Mouse (Mus musculus) myocyte (in vitro differentiated cells): ENCODE results near the gene Tmem108. TPM values are rescaled to one million over a fixed set of nuclear protein-coding genes. Genes with fewer than 3 reads are reported as not detected.

Experiments used
- H3K27me3 ChIP-seq: one replicate; pipeline ENCODE4 v1.6.1; 2011; ENCODE audit not compliant: control insufficient read depth, insufficient read depth, insufficient read length
- H3K36me3 ChIP-seq: one replicate; pipeline ENCODE4 v1.6.1; 2011; ENCODE audit not compliant: control insufficient read depth, insufficient read depth
- H3K4me2 ChIP-seq: one replicate; pipeline ENCODE4 v1.6.1; 2011; ENCODE audit warnings: low read depth, control low read depth
- H3K4me3 ChIP-seq: one replicate; pipeline ENCODE4 v1.5.1; 2011; ENCODE audit warnings: mild to moderate bottlenecking, control low read depth, moderate library complexity
- H3K79me2 ChIP-seq: one replicate; pipeline ENCODE4 v1.6.1; 2011; ENCODE audit not compliant: control insufficient read depth, insufficient read depth
- H3ac ChIP-seq: one replicate; pipeline ENCODE4 v1.6.1; 2011; ENCODE audit not compliant: control insufficient read depth, insufficient read length
- CEBPB ChIP-seq: IDR thresholded peaks from 2 replicates; pipeline ENCODE4 v1.6.1; 2011; ENCODE audit warnings: mild to moderate bottlenecking, moderate library complexity; ENCODE audit not compliant: poor library complexity, insufficient read depth, severe bottlenecking
- E2F4 ChIP-seq: IDR thresholded peaks from one replicate; pipeline ENCODE4 v1.6.1; 2011; ENCODE audit warnings: mild to moderate bottlenecking, control low read depth, moderate library complexity; ENCODE audit not compliant: insufficient read depth
- MAX ChIP-seq: IDR thresholded peaks from one replicate; pipeline ENCODE4 v1.6.1; 2011; ENCODE audit warnings: low read depth, mild to moderate bottlenecking, control low read depth
- MYOD1 ChIP-seq, 3 experiments: IDR thresholded peaks; one replicate each; pipeline ENCODE4 v1.6.1; 2011; ENCODE audit warnings: control low read depth in 2 of 3, low read depth in 2 of 3, mild to moderate bottlenecking in 2 of 3, moderate library complexity in 1 of 3; ENCODE audit not compliant: insufficient read length in 2 of 3, control insufficient read depth in 1 of 3
- MYOG ChIP-seq, 3 experiments: IDR thresholded peaks; one replicate each; pipeline ENCODE4 v1.6.1; 2011; ENCODE audit warnings: control low read depth in 2 of 3, low read depth in 2 of 3, mild to moderate bottlenecking in 2 of 3; ENCODE audit not compliant: insufficient read length in 2 of 3, control insufficient read depth in 1 of 3, insufficient read depth in 1 of 3
- POLR2A ChIP-seq: IDR thresholded peaks from one replicate; pipeline ENCODE4 v1.6.1; 2011; ENCODE audit warnings: low read depth, mild to moderate bottlenecking, control low read depth, moderate library complexity; ENCODE audit not compliant: insufficient read length
- POLR2AphosphoS2 ChIP-seq: IDR thresholded peaks from one replicate; pipeline ENCODE4 v1.6.1; 2011; ENCODE audit warnings: low read depth, control low read depth; ENCODE audit not compliant: insufficient read length
- REST ChIP-seq: IDR thresholded peaks from one replicate; pipeline ENCODE4 v1.6.1; 2011; ENCODE audit warnings: mild to moderate bottlenecking, control low read depth, moderate library complexity; ENCODE audit not compliant: insufficient read depth, insufficient read length
- SRF ChIP-seq: IDR thresholded peaks from one replicate; pipeline ENCODE4 v1.6.1; 2011; ENCODE audit warnings: low read depth; ENCODE audit not compliant: control insufficient read depth, insufficient read length
- TCF12 ChIP-seq: IDR thresholded peaks from one replicate; pipeline ENCODE4 v1.6.1; 2011; ENCODE audit warnings: mild to moderate bottlenecking, control low read depth; ENCODE audit not compliant: poor library complexity, insufficient read depth, severe bottlenecking
- TCF3 ChIP-seq: IDR thresholded peaks from one replicate; pipeline ENCODE4 v1.6.1; 2011; ENCODE audit warnings: low read depth, control low read depth; ENCODE audit not compliant: insufficient read length
- USF1 ChIP-seq: IDR thresholded peaks from one replicate; pipeline ENCODE4 v1.6.1; 2011; ENCODE audit warnings: low read depth, mild to moderate bottlenecking, control low read depth, moderate library complexity
- polyA plus RNA-seq: library from polyadenylated mRNA; unstranded; fragments of >200 nt; fragmentation: generic; extraction: Trizol; gene quantifications from one replicate; pipeline ENCODE4 v1.2.1, GENCODE M21; 2012; ENCODE audit warnings: missing spikeins

Tmem108 gene
- polyA plus RNA-seq, 1 experiment, result not detected

GRCm38 (mm10) chr9:103582249-103582961 is 179.2 kb downstream of the Tmem108 start:
- no peaks in the 10 kb centered on the region for H3K79me2 ChIP-seq
- H3ac ChIP-seq, result no peak overlapping the region
- no peak overlapping the region for H3K4me3 ChIP-seq
- no peaks in the 10 kb centered on the region for H3K27me3 ChIP-seq
- H3K4me2 ChIP-seq, result no peak overlapping the region
- TF ChIP-seq POLR2A (no peak), POLR2AphosphoS2 (no peak), MAX (no peak), SRF (no peak), REST (no peak), MYOG (IDR thresholded peaks at IDR 0.05; ENCODE audit: control insufficient read depth in 1 of 3, insufficient read depth in 1 of 3, insufficient read length in 2 of 3, low read depth in 2 of 3) (no peak), TCF12 (no peak), MYOD1 (IDR thresholded peaks at IDR 0.05; ENCODE audit: control insufficient read depth in 1 of 3, insufficient read length in 2 of 3, low read depth in 2 of 3) (no peak), CEBPB (no peak), TCF3 (no peak), USF1 (no peak), E2F4 (no peak)
- no peaks in the 10 kb centered on the region for H3K36me3 ChIP-seq

- Histone ChIP-seq H3K4me3 (no peak overlapping the region), H3ac (no peak overlapping the region), H3K4me2 (no peak overlapping the region), H3K79me2 (no peaks in the 10 kb centered on the region), H3K27me3 (no peaks in the 10 kb centered on the region), H3K36me3 (no peaks in the 10 kb centered on the region)
- no peak for TF ChIP-seq POLR2AphosphoS2
- TF ChIP-seq REST, result no peak
- TF ChIP-seq CEBPB, result no peak
- no peak for TF ChIP-seq TCF3
- no peak for TF ChIP-seq TCF12
- TF ChIP-seq MAX, result no peak
- no peak for TF ChIP-seq POLR2A
- no peak for TF ChIP-seq SRF
- TF ChIP-seq MYOD1 (IDR thresholded peaks at IDR 0.05; ENCODE audit: control insufficient read depth in 1 of 3, insufficient read length in 2 of 3, low read depth in 2 of 3), result no peak
- TF ChIP-seq USF1, result no peak
- TF ChIP-seq MYOG (IDR thresholded peaks at IDR 0.05; ENCODE audit: control insufficient read depth in 1 of 3, insufficient read depth in 1 of 3, insufficient read length in 2 of 3, low read depth in 2 of 3), result no peak
- TF ChIP-seq E2F4, result no peak
Observed at GRCm38 (mm10) chr9:103580621-103581020, 181.0 kb downstream of the Tmem108 start.

GRCm38 (mm10) chr9:103580186-103580585 is 181.5 kb downstream of the Tmem108 start:
- Histone ChIP-seq H3K79me2 (no peaks in the 10 kb centered on the region), H3ac (no peak overlapping the region), H3K4me2 (no peak overlapping the region), H3K27me3 (no peaks in the 10 kb centered on the region), H3K36me3 (no peaks in the 10 kb centered on the region), H3K4me3 (no peak overlapping the region)
- TF ChIP-seq POLR2A (no peak), MYOG (IDR thresholded peaks at IDR 0.05; ENCODE audit: control insufficient read depth in 1 of 3, insufficient read depth in 1 of 3, insufficient read length in 2 of 3, low read depth in 2 of 3) (no peak), SRF (no peak), TCF3 (no peak), MYOD1 (IDR thresholded peaks at IDR 0.05; ENCODE audit: control insufficient read depth in 1 of 3, insufficient read length in 2 of 3, low read depth in 2 of 3) (no peak), POLR2AphosphoS2 (no peak), REST (no peak), E2F4 (no peak), CEBPB (no peak), MAX (no peak), TCF12 (no peak), USF1 (no peak)

GRCm38 (mm10) chr9:103579411-103580026 is 182.1 kb downstream of the Tmem108 start:
- Histone ChIP-seq H3ac (no peak overlapping the region), H3K36me3 (no peaks in the 10 kb centered on the region), H3K4me2 (no peak overlapping the region), H3K79me2 (no peaks in the 10 kb centered on the region), H3K4me3 (no peak overlapping the region), H3K27me3 (no peaks in the 10 kb centered on the region)
- TF ChIP-seq POLR2A (no peak), MYOD1 (IDR thresholded peaks at IDR 0.05; ENCODE audit: control insufficient read depth in 1 of 3, insufficient read length in 2 of 3, low read depth in 2 of 3) (no peak)
